ENCODE assay signal across 28 mouse cellular contexts in the genomic region with DNA sequence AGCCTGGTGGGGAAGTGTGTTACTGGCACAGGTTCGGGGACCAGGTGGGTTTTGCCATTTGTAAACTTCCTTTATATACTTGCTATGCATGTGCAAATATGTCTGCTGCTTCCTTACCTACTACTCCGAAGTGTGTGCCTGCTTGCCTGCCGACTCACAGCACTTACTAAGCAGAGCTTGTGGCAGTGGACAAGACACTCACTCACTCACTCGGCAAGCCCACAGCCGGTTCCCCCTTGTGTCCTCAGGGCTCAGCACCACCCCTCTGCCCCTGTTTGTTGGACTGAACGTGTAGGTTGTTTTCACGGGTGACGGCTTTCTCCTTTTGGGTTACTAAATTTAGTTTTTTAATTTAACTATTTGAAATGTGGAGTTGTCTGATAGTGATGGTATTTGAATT.
"Had no signal": no experiment of that assay in that cellular context is flagged by ENCODE, and none has a peak within 500 bp of the region (broad histone marks: within the 10 kb centered on the region; RNA-seq: fewer than 3 reads in every experiment).

No protein-coding gene starts in this region.

- H3K4me1 ChIP-seq: hindbrain, embryonic 10.5 days; hindbrain, embryonic 12.5 days; intestine, embryonic 15.5 days; liver, embryonic 13.5 days; liver, embryonic 15.5 days had no signal

- ATAC-seq: hindbrain, embryonic 16.5 days; inflammation-experienced regulatory T-cells, adult 6 months; intestine, embryonic 15.5 days; intestine, postnatal 0 days; liver, postnatal 0 days had no signal

- H3K9me3 ChIP-seq: heart, embryonic 12.5 days; heart, embryonic 15.5 days; hindbrain, embryonic 10.5 days; hindbrain, embryonic 12.5 days; intestine, embryonic 15.5 days; liver, embryonic 13.5 days; liver, embryonic 15.5 days had no signal

- H3K4me3 ChIP-seq: heart, adult 2 months; heart, embryonic 12.5 days; heart, embryonic 15.5 days; hindbrain, embryonic 10.5 days; hindbrain, embryonic 12.5 days; intestine, embryonic 15.5 days; layer of hippocampus, adult 2 months; liver, embryonic 13.5 days; liver, embryonic 15.5 days had no signal

- H3K27me3 ChIP-seq: heart, embryonic 12.5 days; heart, embryonic 15.5 days; hindbrain, embryonic 12.5 days; intestine, embryonic 15.5 days; liver, embryonic 13.5 days; liver, embryonic 15.5 days had no signal

- H3K4me2 ChIP-seq: heart, embryonic 12.5 days; heart, embryonic 15.5 days; hindbrain, embryonic 12.5 days; hindbrain, embryonic 14.5 days; intestine, embryonic 15.5 days; liver, embryonic 11.5 days; liver, embryonic 13.5 days; liver, embryonic 15.5 days had no signal

- H3K27ac ChIP-seq: heart, adult 2 months; heart, embryonic 15.5 days; hindbrain, embryonic 10.5 days; hindbrain, embryonic 12.5 days; hindbrain, embryonic 14.5 days; intestine, embryonic 15.5 days; layer of hippocampus, adult 2 months; liver, embryonic 13.5 days; liver, embryonic 15.5 days had no signal

- H3K9ac ChIP-seq: heart, embryonic 12.5 days; heart, embryonic 15.5 days; hindbrain, embryonic 12.5 days; hindbrain, embryonic 14.5 days; intestine, embryonic 15.5 days; liver, embryonic 13.5 days; liver, embryonic 15.5 days; liver, postnatal 0 days had no signal

- DNase-seq: gastrocnemius, postnatal 14 days; gastrocnemius, postnatal 36 days; heart, adult 2 months; heart, postnatal 14 days; heart, postnatal 36 days; kidney, adult 18-20 months; kidney, adult 8-10 months; kidney, postnatal 10 days; kidney, postnatal 25 days; kidney, postnatal 4 days; layer of hippocampus, postnatal 36 days; left cerebral cortex, postnatal 4 days; liver; liver, embryonic 13.5 days; liver, postnatal 0 days; lung, adult 2 months had no signal
